Mouse (Mus musculus) MEL (cell line): ENCODE measurements around the gene Zfp952. TPM values are rescaled to one million over a fixed set of nuclear protein-coding genes. Genes with fewer than 3 reads are reported as not detected.
A peak's percentile ranks its signal among the peaks of the same experiment; 100 is the strongest.

Source experiments
- DNase-seq: peaks from one replicate; pipeline ENCODE4 v3.0.0; 2011; ENCODE audit warnings: low read depth, low spot score
- H3K27ac ChIP-seq: 2 replicates; pipeline ENCODE4 v1.5.1; 2012; ENCODE audit warnings: low read depth, mild to moderate bottlenecking, control low read depth, low read length, moderate library complexity; ENCODE audit not compliant: control insufficient read depth
- H3K27me3 ChIP-seq, 2 experiments: fragments of 150-350 bp in 1 of 2; sonication (generic) in 1 of 2; 2 replicates each; pipeline ENCODE4 v1.6.1; 2012; ENCODE audit warnings: low read length in 2 of 2, mild to moderate bottlenecking in 2 of 2, improper control_type of control experiment in 1 of 2, moderate library complexity in 1 of 2; ENCODE audit not compliant: insufficient read depth in 2 of 2, control insufficient read depth in 1 of 2
- H3K36me3 ChIP-seq, 2 experiments: 2 replicates each; pipeline ENCODE4 v1.6.1; 2012 to 2014; ENCODE audit warnings: low read length in 2 of 2, improper control_type of control experiment in 1 of 2, inconsistent platforms in 1 of 2, mild to moderate bottlenecking in 1 of 2; ENCODE audit not compliant: insufficient read depth in 2 of 2, control insufficient read depth in 1 of 2
- H3K4me1 ChIP-seq, 2 experiments: fragments of 150-350 bp in 1 of 2; sonication (generic) in 1 of 2; 2 replicates each; pipeline ENCODE4 v1.6.1; 2012; ENCODE audit warnings: low read length in 2 of 2, improper control_type of control experiment in 1 of 2, mild to moderate bottlenecking in 1 of 2; ENCODE audit not compliant: insufficient read depth in 2 of 2, control insufficient read depth in 1 of 2
- H3K4me3 ChIP-seq, 2 experiments: fragments of 150-350 bp in 1 of 2; sonication (generic) in 1 of 2; 2 replicates each; pipeline ENCODE4 v1.5.1; 2012; ENCODE audit warnings: low read depth in 2 of 2, low read length in 2 of 2, mild to moderate bottlenecking in 2 of 2, moderate library complexity in 2 of 2, control low read depth in 1 of 2, improper control_type of control experiment in 1 of 2; ENCODE audit not compliant: control insufficient read depth in 1 of 2, insufficient read depth in 1 of 2
- H3K79me2 ChIP-seq: 2 replicates; pipeline ENCODE4 v1.6.1; 2012; ENCODE audit warnings: mild to moderate bottlenecking, low read length, moderate library complexity; ENCODE audit not compliant: control insufficient read depth, poor library complexity, insufficient read depth
- H3K9ac ChIP-seq: 2 replicates; pipeline ENCODE4 v1.6.1; 2012; ENCODE audit warnings: low read depth, mild to moderate bottlenecking, control low read depth, low read length, moderate library complexity; ENCODE audit not compliant: control insufficient read depth, poor library complexity, severe bottlenecking
- H3K9me3 ChIP-seq: fragments of 150-350 bp; sonication (generic); replicated peaks from 2 replicates; pipeline ENCODE4 v1.6.1; 2012; ENCODE audit warnings: mild to moderate bottlenecking, low read length, improper control_type of control experiment, moderate library complexity; ENCODE audit not compliant: insufficient read depth
- CHD1 ChIP-seq: IDR thresholded peaks from 2 replicates; pipeline ENCODE4 v1.6.1; 2012; ENCODE audit warnings: low read depth, mild to moderate bottlenecking, inconsistent platforms, low read length, improper control_type of control experiment
- CHD2 ChIP-seq: IDR thresholded peaks from 2 replicates; pipeline ENCODE4 v1.6.1; 2011; ENCODE audit warnings: low read length, improper control_type of control experiment
- ELF1 ChIP-seq: IDR thresholded peaks from 2 replicates; pipeline ENCODE4 v1.6.1; 2014; ENCODE audit warnings: low read depth, mild to moderate bottlenecking, inconsistent platforms, low read length, improper control_type of control experiment, moderate library complexity
- ETS1 ChIP-seq: IDR thresholded peaks from 2 replicates; pipeline ENCODE4 v1.6.1; 2012; ENCODE audit warnings: low read depth, mild to moderate bottlenecking, inconsistent platforms, low read length, improper control_type of control experiment, moderate library complexity
- GATA1 ChIP-seq: IDR thresholded peaks from 2 replicates; pipeline ENCODE4 v1.6.1; 2011; ENCODE audit warnings: low read depth, low read length, improper control_type of control experiment
- HCFC1 ChIP-seq: IDR thresholded peaks from 2 replicates; pipeline ENCODE4 v1.6.1; 2012; ENCODE audit warnings: low read depth, mild to moderate bottlenecking, inconsistent platforms, low read length, improper control_type of control experiment, moderate library complexity
- JUND ChIP-seq: IDR thresholded peaks from 2 replicates; pipeline ENCODE4 v1.6.1; 2011; ENCODE audit warnings: low read depth, mild to moderate bottlenecking, improper control_type of control experiment, low read length
- KAT2A ChIP-seq: conservative IDR thresholded peaks from 2 replicates; pipeline ENCODE4 v1.6.1; 2012; ENCODE audit warnings: low read depth, low read length, improper control_type of control experiment, inconsistent platforms
- MAZ ChIP-seq: IDR thresholded peaks from 2 replicates; pipeline ENCODE4 v1.6.1; 2012; ENCODE audit warnings: low read depth, mild to moderate bottlenecking, inconsistent platforms, low read length, improper control_type of control experiment
- MEF2A ChIP-seq: IDR thresholded peaks from 2 replicates; pipeline ENCODE4 v1.6.1; 2014; ENCODE audit warnings: low read depth, mild to moderate bottlenecking, inconsistent platforms, low read length, improper control_type of control experiment; ENCODE audit not compliant: poor library complexity, insufficient replicate concordance, severe bottlenecking; ENCODE audit errors: extremely low read depth
- MXI1 ChIP-seq: IDR thresholded peaks from 2 replicates; pipeline ENCODE4 v1.6.1; 2011; ENCODE audit warnings: mild to moderate bottlenecking, low read depth, low read length, improper control_type of control experiment
- MYC ChIP-seq: IDR thresholded peaks from 2 replicates; pipeline ENCODE4 v1.6.1; 2011; ENCODE audit warnings: low read depth, mild to moderate bottlenecking, low read length, improper control_type of control experiment, moderate library complexity
- NELFE ChIP-seq: IDR thresholded peaks from 2 replicates; pipeline ENCODE4 v1.6.1; 2011; ENCODE audit warnings: low read depth, low read length, improper control_type of control experiment
- POLR2A ChIP-seq, 2 experiments: IDR thresholded peaks; 2 replicates each; pipeline ENCODE4 v1.6.1; 2011 to 2012; ENCODE audit warnings: low read length in 2 of 2, mild to moderate bottlenecking in 2 of 2, control low read depth in 1 of 2, improper control_type of control experiment in 1 of 2, low read depth in 1 of 2, moderate library complexity in 1 of 2; ENCODE audit not compliant: control insufficient read depth in 1 of 2, insufficient read depth in 1 of 2, poor library complexity in 1 of 2
- POLR2AphosphoS2 ChIP-seq: IDR thresholded peaks from 2 replicates; pipeline ENCODE4 v1.6.1; 2011; ENCODE audit warnings: low read length, improper control_type of control experiment
- RCOR1 ChIP-seq: IDR thresholded peaks from 2 replicates; pipeline ENCODE4 v1.6.1; 2012; ENCODE audit warnings: low read depth, mild to moderate bottlenecking, inconsistent platforms, low read length, improper control_type of control experiment
- SIN3A ChIP-seq: IDR thresholded peaks from 2 replicates; pipeline ENCODE4 v1.6.1; 2012; ENCODE audit warnings: low read length, improper control_type of control experiment, inconsistent platforms
- TBP ChIP-seq: IDR thresholded peaks from 2 replicates; pipeline ENCODE4 v1.8.0; 2011; ENCODE audit warnings: low read depth, low read length, improper control_type of control experiment
- UBTF ChIP-seq: IDR thresholded peaks from 2 replicates; pipeline ENCODE4 v1.6.1; 2012; ENCODE audit warnings: low read depth, mild to moderate bottlenecking, inconsistent platforms, low read length, improper control_type of control experiment, moderate library complexity, borderline replicate concordance; ENCODE audit not compliant: insufficient read depth
- ZKSCAN1 ChIP-seq: IDR thresholded peaks from 2 replicates; pipeline ENCODE4 v1.6.1; 2012; ENCODE audit warnings: low read depth, mild to moderate bottlenecking, inconsistent platforms, low read length, improper control_type of control experiment, moderate library complexity
- ZMIZ1 ChIP-seq: IDR thresholded peaks from 2 replicates; pipeline ENCODE4 v1.6.1; 2012; ENCODE audit warnings: low read depth, mild to moderate bottlenecking, inconsistent platforms, low read length, improper control_type of control experiment, moderate library complexity
- ZNF384 ChIP-seq: IDR thresholded peaks from 2 replicates; pipeline ENCODE4 v1.6.1; 2012; ENCODE audit warnings: low read depth, mild to moderate bottlenecking, inconsistent platforms, low read length, improper control_type of control experiment
- polyA plus RNA-seq, 2 experiments: library from polyadenylated mRNA; stranded (reverse) in 1 of 2; unstranded in 1 of 2; fragments of >175 nt in 1 of 2; fragments of >200 nt in 1 of 2; gene quantifications; 2 replicates each; pipeline versions ENCODE4 v1.2.1 to v1.2.4; 2012; ENCODE audit warnings: low replicate concordance in 2 of 2, low read depth in 1 of 2; ENCODE audit not compliant: insufficient read length in 2 of 2, insufficient read depth in 1 of 2, missing spikeins in 1 of 2
- total RNA-seq: library from RNA; depleted of rRNA; stranded (reverse); fragments of 300-350 nt; gene quantifications from 2 replicates; pipeline ENCODE4 v1.2.3, GENCODE M21; 2012; rRNA removed

Zfp952 gene
- 3.2 and 4.7 TPM in 2 replicates for total RNA-seq
- 1 to 10 TPM in 1 of 2 experiments, not detected in 1; 2.9 TPM for polyA plus RNA-seq

- peak; percentile 76 for TF ChIP-seq CHD2
- TF ChIP-seq UBTF: no peak
- peak; percentile 94 for TF ChIP-seq HCFC1
- TF ChIP-seq POLR2A (IDR thresholded peaks at IDR 0.05; ENCODE audit: control insufficient read depth in 1 of 2, insufficient read depth in 1 of 2, low read depth in 1 of 2, low read length in 2 of 2, poor library complexity in 1 of 2): peak in 1 of 2 experiments; percentile 76; a peak in 2 of 4 replicates
- 0 out of 2 replicates have a peak, but pooled peaks have one; percentile 34 for TF ChIP-seq GATA1
- no peak for TF ChIP-seq ELF1
- no peak for TF ChIP-seq ZMIZ1
- peak; percentile 68 for TF ChIP-seq NELFE
- TF ChIP-seq POLR2AphosphoS2: no peak; the same call in 1 of the 2 replicates
- TF ChIP-seq MXI1: peak; percentile 87
- TF ChIP-seq JUND: no peak
- 0 out of 2 replicates have a peak, but pooled peaks have one; percentile 62 for TF ChIP-seq MYC
- no peak for TF ChIP-seq ZNF384
- TF ChIP-seq SIN3A: peak; percentile 87
- TF ChIP-seq MAZ: no peak
- no peak for TF ChIP-seq ETS1
- no peak for TF ChIP-seq MEF2A
- peak; percentile 78 for TF ChIP-seq KAT2A
- no peak for TF ChIP-seq ZKSCAN1
- TF ChIP-seq TBP: peak; percentile 46
- no peak for TF ChIP-seq CHD1
- no peak for TF ChIP-seq RCOR1
- Histone ChIP-seq H3K9me3 (no peaks in the 10 kb centered on the region), H3K4me1 (0 out of 4 replicates have a peak, but pooled peaks cover 0 to 2% of the 10 kb centered on the region in 2 experiments), H3K27ac (peak within 1 kb of the TSS; percentile 91), H3K27me3 (no peaks in the 10 kb centered on the region), H3K4me3 (peak within 1 kb of the TSS; percentile 87 to 92), H3K9ac (peak within 1 kb of the TSS; percentile 81), H3K79me2 (peaks cover 2% of the 10 kb centered on the region; the same call in 1 of the 2 replicates), H3K36me3 (peaks cover 0 to 4% of the 10 kb centered on the region in 2 experiments; a peak in 2 of 4 replicates)
- DNase-seq: peak; percentile 95
Observed at GRCm38 (mm10) chr17:32992699-32993474, at the start of gene Zfp952. Gene Zfp952 (plus strand): TSS chr17:32993129.
